Mouse (Mus musculus) liver, postnatal 0 days (tissue): Measurements from ENCODE around the gene Gm49336.

Experiments
- CTCF ChIP-seq: sonication (generic); IDR thresholded peaks from 2 replicates; pipeline ENCODE4 v1.5.1; 2016; ENCODE audit warnings: antibody characterized with exemption, low read depth
- EP300 ChIP-seq: IDR thresholded peaks from 2 replicates; pipeline ENCODE4 v1.6.1; 2016; ENCODE audit warnings: antibody characterized with exemption, low read depth, mild to moderate bottlenecking

- TF ChIP-seq CTCF: no peak
- peak; percentile 78; the same call in 1 of the 2 replicates for TF ChIP-seq EP300
Observed at GRCm38 (mm10) chr14:60251281-60252003, at the start of gene Gm49336, which contains the start of gene Nupl1.
